Mouse (Mus musculus): Measurements from ENCODE around the gene Il11ra1.

Il11ra1 gene

DNA sequence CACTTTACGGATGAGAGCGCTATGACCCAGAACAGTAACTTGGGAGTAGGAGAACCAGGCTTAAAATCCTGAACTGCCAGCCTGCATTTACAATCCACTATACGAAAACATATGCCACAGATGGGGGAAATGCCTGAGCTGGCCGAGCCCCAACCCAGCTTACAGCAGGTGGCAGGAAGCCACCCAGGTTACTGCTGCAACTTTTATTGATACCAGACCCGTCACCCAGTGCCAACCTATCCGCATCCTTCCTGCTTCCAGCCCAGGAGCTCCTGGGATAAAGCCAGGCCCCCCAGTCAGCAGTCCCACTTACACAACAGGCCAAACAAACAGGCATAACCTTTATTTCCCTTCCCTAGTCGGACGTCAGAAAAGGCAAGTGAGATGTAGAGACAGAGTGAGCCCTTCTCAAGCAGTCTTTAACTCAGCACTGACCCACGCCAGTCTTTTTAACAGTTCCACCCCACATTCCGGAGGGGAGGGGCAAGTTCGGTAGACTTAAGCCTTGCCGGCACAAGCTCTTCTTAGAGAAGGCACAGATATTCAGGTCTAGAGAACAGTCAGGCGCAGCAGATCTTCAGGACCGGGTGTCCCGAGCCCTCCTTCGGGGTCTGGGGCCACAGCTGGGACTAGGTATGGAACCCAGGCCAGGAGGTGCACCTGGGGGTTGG lies 12.1 kb downstream of the Il11ra1 start:
- DNase-seq: no peak

DNA sequence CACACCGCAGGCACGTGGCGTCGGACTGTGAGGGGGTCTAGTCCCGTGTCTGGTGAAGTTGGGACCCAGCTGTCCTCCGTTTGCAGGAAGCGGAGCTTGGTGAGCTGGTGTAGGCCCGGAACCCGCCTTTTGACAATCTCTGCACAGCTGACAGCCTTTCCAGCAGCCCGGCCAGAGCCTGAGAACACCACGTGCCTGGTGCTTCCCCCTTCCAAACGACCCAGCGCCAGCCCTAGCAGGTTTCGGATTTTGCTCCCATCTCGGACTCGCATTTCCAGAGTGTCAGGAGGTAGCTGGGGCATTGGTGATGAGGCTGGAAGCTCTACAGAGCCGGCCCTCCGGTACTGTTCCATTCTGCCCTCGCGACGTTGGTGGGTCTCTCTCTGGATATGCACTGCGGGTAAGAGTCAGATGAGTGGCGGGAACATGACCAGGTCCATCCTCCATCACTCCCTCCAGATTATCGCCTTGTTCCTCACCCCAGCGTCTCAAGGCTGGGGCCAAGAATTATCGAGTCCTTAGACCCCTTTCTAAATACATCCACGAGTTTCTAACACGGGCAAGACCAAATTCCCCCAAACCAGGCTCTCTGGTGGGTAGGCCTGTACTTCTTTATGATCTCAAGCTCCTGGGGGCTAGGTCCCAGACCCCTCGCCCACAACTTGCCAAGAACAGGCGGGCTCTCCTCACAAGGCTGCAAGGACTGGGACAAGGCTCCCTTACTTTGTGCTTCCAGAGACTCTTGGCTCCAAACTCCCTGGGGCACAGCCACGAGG lies 12.8 kb downstream of the Il11ra1 start:
- no peak for DNase-seq

DNA sequence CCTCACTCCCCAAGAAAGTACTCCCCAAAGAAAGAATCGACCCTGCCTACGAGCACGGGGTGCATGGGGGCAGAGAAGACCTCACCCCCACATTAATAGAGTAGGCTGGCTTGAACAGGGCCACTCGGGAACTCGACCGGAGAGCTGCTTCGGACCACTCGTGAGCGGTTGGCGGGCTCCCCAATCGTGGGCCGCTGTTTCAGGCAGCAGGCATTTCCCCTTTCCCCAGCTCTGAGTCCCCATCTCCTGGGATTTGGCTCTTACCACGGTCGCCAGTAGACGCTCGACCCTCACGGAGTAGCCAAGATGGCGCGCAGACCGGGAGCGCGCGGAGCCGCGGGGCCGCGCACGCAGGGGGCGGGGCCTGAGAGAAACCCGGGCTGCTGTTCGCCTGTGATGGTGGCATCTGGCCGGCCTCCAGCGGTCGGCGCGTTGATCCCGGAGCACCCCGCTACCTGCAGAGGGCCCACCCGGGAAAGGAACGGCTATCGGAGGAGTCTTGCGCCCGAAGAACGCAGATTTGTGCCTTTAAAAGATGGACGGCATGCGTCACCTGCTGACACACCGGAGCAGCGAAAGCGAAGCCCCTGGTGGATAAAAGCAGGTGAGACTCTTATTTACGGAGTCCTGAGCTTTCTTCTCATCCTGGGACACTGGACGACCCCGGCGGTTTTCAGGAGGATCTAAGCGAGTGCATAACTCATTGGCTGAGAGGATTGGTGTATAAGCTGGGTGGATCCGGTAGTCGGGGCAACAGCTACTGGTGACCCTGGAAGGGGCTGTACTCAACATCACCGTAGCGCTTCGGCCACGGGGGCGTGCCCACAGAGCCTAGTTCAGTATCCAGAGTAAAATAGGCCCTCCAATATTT lies 13.6 kb downstream of the Il11ra1 start, which contains the start of gene Rpp25l:
Gene Rpp25l (minus strand): TSS at position 338 of the 871 bp plus-strand sequence.
- DNase-seq: peak; percentile 88

DNA sequence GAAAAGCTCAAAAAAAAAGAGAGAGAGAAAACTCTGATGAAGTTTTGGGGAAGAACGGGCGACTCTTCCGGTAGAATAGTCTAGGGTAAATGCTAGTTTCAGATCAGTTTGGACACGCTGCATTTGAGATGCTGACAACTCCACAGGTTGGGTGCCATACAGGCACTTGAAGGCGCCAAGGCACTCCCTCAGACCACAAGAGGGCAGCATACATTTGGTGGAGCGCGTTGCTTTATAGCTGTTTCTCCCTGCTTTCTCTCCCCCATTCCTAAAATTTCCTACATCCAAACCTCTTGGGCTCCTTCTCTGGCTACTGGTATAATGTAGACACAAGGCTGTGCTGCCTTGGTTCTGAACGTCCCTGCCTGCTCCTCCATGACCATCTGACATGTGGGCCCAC lies 14.5 kb downstream of the Il11ra1 start:
- DNase-seq: peak; percentile 84

DNA sequence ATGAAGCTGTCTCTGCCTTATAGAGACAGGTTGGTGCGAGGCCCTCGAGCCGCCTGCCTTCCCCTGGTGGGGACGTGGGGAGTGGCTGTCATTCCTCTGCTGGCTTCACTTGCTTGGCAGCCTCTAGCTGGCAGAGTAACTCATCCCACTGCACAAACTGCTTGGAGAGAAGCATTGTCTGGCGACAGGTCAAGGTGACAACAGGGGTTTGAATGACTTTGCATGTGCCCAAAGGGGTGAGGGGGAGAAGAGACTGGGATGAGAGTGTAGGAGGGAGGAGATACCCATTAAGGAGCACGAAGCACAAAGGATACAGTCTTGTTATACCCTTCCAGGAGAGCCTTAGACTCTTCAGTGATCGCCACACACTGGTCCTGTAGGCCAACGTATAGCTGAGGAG lies 15.3 kb downstream of the Il11ra1 start:
- DNase-seq: no peak

DNA sequence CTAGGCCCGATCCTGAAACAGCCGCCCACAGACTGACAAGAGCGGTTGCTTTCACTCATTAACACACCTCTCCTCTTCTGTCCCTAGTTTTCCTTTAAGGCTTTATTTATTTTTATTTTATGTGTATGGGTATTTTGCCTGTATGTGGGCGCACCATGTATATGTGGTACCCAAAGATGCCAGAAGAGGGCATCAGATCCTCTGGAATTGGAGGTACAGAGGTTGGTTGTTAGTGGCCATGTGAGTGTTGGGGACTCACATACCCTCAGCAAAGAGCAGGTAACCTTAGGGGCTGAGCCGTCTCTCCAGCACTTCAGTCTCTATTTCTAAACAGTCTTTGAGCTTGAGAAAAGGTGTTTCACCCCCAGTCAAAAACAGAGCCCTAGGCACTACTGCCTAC lies 15.8 kb downstream of the Il11ra1 start:
- DNase-seq: peak; percentile 72

DNA sequence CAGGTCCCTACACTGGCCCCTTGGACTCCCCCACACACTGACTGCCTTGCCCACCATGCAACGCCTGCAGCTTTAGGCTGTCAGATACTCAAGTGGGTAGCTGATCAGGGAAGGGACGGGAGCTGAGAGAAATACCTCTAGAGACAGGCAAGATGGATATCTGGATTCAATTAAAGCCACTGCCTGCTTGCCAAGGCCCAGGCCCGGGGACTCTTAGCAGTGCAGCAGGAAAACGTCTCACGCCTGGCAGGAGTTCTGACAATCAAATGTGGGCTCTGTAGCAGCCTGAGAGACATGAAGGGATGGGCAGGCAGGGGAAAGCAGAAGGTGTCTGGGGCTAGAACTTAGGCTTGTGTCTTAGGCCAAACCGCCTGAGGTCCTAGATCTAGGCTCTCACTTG lies 17.0 kb downstream of the Il11ra1 start:
- no peak for DNase-seq

DNA sequence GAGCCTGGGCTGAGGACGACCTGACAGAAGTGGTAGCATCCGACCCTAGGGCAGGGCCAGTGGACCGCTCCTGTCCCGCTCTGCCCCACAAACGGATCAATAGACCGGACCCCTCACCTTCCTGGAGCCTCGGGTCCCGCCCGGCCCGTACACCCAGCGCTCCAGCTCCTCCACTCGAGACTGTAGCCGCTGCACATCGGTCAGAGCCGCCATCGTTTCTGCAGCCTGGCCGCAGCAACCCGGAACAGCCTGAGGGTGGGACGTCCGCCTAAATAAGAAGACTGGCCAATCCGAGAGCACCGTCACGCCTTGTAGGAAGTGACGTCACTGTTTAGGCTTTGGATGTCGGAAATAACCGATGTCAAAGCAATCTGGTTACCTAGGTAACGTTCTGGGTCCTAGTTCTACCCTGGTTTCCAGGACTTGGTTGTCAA lies 23.1 kb downstream of the Il11ra1 start, which contains the start of gene Dctn3:
Gene Dctn3 (minus strand): TSS at position 253 of the 434 bp plus-strand sequence.
- DNase-seq: peak; percentile 97

DNA sequence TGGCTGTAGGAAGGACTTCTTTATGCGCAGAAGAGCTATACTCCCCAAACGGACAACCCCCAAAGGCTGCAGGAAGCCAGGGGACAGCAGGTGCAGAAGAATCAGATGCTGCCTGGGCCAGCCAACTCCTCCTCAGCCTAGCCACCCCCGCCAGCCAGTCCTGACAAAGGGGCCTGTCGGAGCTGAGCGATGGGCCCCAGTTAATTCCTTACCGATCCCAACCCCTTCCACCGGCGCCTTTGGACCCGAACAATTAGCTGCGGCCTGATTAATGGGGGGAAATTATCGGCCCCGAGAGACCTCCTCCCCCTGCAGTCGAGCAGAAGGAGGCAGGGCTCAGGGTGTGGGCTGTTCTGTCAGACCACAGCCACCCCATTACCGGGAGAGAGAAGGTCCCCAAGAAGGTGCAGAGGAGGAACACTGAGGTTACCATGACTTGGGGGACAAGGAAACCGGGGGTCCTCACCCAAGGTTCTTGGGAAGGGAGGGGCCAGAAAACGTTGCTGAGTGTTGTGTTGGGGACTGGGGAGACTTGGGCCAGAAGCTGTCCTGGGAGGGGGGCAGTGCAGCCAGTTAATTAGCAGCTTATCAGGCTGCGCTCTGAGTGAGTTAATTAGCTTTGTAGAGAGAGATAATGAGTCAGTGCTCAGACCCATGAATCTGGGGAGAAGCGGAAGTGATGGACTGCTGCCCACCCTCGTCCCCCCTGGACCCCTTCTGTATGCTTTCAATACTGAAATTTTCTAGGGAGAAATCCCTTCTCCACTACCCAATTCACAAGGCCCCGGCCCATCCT lies 27.2 kb downstream of the Il11ra1 start:
- no peak for DNase-seq

DNA sequence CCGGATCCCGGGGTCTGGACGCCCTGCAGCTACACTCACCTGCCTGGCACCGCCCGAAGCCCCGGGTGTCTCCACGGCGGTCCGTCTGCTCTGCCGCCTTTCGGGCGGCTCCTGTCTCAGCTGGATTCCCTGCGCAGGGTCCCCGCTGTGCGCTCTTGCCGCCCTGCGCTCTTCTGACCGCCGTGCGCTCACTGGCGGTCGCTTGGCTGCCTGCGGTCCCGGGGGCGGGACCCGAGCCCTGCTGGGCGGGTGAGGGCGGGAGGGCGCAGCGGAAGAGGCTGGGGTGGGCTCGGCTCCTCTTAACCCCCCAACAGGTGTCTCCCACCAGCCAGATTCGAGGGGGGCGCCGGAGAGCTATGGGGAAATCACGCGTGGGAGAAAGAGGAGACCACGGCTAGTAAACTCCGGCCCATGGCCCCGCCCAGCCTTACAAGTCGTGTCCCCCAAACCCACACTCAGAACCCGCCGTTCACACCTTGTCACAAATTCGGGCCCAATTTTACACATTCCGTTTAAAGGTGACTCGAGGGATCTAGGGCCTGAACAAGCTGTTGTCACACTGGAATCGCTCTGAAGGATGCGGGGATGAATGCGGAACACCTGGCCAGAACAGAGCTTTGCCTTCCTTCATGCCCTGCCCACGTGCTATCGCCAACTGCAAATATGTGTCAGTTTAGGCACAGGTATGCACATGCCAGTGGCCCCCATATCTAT lies 31.4 kb downstream of the Il11ra1 start, which contains the start of gene Arid3c:
Gene Arid3c (minus strand): TSS at position 91 of the 714 bp plus-strand sequence.
- no peak for DNase-seq

DNA sequence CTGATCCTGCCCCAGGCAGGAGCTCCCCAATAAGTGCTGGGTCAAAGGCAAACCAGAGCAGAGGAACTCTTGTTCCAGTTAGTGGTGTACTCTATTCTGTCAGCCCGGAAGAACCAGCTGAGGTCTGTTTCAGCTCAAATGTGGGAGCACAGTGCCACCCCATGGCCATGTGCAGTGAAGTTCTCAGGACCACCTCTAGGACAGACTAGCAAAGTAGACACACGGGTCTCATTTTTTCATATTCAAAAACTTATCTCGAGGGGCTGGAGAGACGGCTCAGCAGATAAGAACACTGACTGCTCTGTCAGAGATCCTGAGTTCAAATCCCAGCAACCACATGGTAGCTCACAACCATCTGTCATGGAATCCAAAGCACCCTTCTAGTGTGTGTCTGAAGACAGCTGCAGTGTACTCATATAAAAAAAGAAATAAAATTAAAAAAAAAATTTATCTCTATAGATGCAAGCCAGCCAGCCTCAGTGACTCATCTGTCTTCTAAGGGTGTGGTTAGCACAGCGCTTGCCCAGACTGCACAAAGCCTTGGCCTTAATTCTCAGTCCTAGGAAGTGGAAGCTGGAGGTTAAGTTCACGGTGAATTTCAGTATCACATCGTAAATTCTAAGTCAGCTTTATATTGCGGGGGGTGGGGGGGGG lies 37.9 kb downstream of the Il11ra1 start:
- DNase-seq: peak; percentile 86

DNA sequence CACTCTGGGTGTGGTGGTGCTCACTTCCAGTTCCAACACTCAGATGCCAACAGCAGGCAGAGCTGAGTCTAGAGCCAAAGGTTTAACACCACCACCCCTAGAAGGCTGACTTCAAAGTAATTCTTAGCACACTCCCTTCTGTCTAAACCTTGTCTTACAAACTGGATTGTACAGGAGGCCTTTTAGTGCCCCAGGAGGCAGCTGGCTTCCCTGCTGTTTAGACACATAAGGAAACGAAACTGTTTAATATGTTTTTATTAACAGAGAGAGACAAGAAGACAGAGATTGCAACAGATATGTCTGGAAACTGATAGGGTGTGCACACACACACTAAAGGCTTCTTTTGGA lies 38.4 kb downstream of the Il11ra1 start:
- DNase-seq: no peak

DNA sequence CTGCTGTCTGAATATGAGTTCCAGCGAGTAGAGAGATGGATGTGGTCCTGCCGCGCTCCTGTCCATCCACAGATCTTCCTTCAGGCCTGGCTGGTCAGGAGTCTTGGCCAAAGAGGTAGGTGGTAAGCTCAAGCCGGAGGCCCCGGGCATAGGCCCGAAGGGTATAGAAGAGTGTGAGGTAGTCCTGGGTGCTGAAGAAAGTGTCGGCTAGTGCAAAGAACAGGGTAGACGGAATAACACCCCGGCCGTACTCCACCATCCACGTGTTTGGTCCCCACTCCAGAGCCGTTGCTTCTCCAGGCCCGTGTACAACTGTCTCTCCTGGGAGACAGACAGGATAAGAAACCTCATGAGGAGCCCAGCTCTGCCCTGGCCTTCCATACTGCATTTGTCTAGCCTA lies 39.5 kb downstream of the Il11ra1 start:
- no peak for DNase-seq

DNA sequence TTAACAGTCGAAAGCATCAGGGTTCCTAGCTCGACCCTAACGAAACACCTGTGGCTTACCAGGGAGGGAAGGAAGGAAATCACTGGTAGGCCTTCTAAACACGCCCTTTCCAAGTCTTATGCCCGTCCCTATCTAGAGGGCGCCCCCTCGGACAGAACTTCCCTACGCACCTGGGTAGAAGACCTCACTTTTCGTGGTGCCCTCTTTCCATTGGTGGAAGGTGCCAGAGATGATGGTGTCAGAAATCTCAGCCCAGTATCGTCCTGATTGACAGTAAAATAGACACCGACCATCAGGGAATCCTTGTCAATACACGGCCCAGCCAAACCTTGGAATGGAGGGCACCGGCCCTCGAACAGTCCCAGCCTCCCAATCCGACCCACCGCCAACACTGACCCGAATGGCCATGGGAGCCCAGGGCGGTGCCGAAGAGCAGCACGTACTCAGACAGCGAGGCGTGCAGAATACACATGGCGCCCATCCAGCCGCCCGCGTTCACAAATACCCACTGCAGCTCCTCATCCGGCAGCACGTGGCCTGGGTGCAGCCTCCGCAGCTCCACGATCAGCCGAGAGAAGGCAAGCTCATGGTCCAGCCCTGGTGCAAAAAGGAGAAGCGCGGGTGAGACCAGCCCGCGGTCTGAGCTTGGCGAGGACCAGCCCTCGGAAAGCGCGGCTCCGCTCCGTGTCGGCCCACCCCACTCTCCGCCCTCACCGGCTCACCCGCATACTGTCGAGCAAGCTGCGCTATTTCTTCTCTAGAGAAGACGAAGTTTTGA lies 40.8 kb downstream of the Il11ra1 start:
- peak; percentile 71 for DNase-seq

DNA sequence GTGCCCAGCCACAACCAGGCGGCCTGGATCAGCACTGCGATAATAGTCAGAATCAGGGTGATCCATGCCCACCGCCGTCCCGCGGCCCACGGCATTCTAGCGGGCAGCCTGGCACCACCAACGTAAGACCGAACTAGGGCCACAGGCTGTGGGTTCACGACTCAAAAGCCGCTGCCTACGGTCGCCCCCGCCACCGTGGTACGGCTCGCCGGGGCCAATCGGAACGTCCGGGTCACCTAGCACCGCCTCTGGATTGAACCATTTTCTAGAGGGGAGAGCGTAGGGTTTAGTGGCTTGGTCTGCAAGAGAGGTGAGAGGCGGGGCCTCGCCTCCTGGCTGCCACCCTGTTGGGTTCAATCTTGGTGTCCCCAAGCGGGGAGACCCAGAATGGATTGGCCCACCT lies 41.4 kb downstream of the Il11ra1 start:
- DNase-seq: peak; percentile 97

DNA sequence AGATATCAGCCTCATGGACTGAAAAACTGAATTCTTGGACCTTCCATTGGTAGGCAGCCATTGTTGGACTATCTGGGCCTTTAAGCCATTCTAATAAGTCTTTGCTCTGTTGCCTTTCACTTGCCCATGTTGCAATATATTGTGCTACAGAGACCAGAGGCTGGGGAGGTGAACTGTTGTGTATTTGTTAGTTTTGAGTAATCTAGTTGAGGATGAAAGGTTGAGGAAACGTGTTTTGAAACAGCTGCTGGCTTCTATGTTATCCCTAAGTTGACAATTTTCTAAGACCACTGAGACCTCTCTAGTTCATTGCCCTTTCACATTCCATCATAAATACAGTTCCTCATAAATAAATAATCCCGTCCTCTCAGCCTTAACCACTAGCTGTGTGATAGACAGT lies 44.3 kb downstream of the Il11ra1 start:
- DNase-seq: no peak

DNA sequence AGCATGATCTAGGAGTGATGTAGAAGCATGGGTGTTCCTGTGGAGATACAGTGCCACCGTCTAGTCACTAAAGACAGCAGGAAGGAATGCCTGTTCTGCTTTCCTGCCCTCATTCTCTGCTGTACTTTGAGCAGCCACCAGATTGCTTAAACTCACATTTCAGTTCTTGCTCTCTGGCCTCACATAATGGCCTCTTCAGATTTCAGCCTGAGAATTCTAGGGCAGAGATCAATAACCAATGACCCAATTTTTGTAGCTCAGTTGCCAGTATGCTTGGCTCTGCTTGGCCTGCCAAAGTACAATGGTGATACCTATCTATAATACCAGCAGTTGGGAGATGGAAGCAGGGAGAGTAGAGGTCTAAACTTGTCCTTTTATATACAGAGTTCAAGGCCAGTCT lies 45.2 kb downstream of the Il11ra1 start:
- no peak for DNase-seq

DNA sequence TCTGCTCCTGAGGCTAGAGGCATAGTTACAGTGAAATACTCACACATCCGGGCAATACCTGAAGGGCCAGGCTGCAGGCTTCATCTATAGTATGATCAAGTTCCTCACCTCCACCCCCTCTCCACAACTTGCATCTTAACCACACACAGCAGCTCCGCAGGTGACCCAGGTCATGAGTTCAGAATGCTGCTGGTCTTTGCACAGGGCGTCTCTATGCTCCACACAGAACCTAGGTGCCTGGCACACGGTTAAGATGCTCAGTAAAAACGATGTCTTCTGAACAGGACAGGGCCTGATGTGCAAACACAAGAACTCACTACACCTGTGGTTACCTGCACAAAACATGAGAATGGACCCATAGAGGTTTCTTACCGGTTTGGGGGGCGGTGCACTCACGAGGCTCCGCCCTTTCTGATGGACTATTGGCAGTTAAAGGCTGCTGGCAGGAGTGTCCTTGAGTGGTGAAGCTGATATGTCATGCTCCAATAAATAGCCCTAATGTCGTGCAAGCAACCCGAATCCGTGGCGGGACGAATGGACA lies 55.1 kb downstream of the Il11ra1 start, which contains the start of gene Galt:
Gene Galt (plus strand): TSS at position 432 of the 541 bp plus-strand sequence.
- peak; percentile 83 for DNase-seq

DNA sequence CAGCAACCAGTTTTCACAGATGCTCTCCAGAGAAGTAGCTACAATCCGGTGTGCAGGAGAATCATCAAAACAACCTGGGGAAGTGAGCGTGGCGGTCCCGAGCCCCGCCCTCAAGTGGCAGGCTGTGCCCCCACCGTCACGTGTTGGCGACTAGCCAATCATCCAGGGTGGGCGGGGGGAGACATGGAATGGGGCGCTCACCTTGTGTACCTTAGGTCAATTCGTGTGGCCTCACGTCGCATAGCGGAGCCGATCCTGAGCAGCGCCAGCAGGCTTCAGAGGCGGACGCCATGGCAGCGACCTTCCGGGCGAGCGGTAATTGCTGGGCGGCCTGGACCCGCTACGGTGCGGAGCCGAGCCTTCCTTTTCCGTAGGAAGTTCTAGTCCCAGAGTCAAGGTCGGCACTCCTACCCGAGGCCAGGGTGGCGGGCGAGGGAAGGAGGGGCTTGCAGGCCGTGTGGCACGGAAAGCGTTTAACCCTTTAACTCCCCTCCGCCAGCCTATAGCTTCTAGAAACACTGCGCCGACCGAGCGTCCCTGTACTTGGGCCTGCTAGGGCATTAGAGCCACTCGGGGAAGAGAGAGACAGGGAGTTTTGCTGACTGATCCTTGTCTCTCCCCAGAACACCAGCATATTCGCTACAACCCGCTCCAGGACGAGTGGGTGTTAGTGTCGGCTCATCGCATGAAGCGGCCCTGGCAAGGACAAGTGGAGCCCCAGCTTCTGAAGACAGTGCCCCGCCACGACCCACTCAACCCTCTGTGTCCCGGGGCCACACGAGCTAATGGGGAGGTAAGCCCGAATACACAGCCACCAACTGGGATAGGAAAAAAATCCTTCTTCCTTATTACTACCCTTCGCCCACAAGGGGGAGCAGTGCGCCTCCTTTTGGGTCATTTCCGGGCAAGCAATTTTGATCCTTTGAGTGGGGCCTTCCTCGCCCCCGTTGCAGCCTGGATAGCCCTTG lies 55.8 kb downstream of the Il11ra1 start, which contains the start of gene Sigmar1:
Gene Sigmar1 (minus strand): TSS at position 820 of the 968 bp plus-strand sequence.
- DNase-seq: peak; percentile 91
